Mouse (Mus musculus): ENCODE results near the gene Rfx7. TPM values are rescaled to one million over a fixed set of nuclear protein-coding genes. Genes with fewer than 3 reads are reported as not detected.
A peak's percentile ranks its signal among the peaks of the same experiment; 100 is the strongest.
"Not testable (repeated sequence)": the region's sequence is repeated elsewhere in the genome, so short reads cannot be mapped to it uniquely, and the experiment has no call there.

Rfx7 gene
- polyA plus RNA-seq, 1 experiment = 6.4 TPM

- 56% methylated on average over 9 of the region's 9 CpGs for WGBS
- Histone ChIP-seq H3K4me3 (ENCODE audit: insufficient read depth, low read depth, low read length) (peak overlapping the region; percentile 49), H3K27ac (ENCODE audit: insufficient read depth, low read depth, low read length) (peak overlapping the region; percentile 99), H3K4me1 (ENCODE audit: control insufficient read depth, insufficient read depth, low read length) (peaks cover 15% of the 10 kb centered on the region), H3K36me3 (ENCODE audit: control insufficient read depth, insufficient read depth, low read length) (no peaks in the 10 kb centered on the region), H3K27me3 (replicated peaks; ENCODE audit: control insufficient read depth, insufficient read depth, low read length) (no peaks in the 10 kb centered on the region)
- TF ChIP-seq POLR2A (IDR thresholded peaks at IDR 0.05; ENCODE audit: low read depth, low read length) (no peak), CTCF (conservative IDR thresholded peaks at IDR 0.05; ENCODE audit: insufficient read depth, insufficient read length, low read depth, low read length) (no peak)
- DNase-seq = peak; percentile 15
These were observed 107.2 kb downstream of the Rfx7 start for GRCm38 (mm10) chr9:72638951-72639842.

- Histone ChIP-seq H3K4me3 (ENCODE audit: insufficient read depth, low read depth, low read length) (peak overlapping the region; percentile 49), H3K4me1 (ENCODE audit: control insufficient read depth, insufficient read depth, low read length) (peaks cover 15% of the 10 kb centered on the region), H3K36me3 (ENCODE audit: control insufficient read depth, insufficient read depth, low read length) (no peaks in the 10 kb centered on the region), H3K27ac (ENCODE audit: insufficient read depth, low read depth, low read length) (peak overlapping the region; percentile 99), H3K27me3 (replicated peaks; ENCODE audit: control insufficient read depth, insufficient read depth, low read length) (no peaks in the 10 kb centered on the region)
- TF ChIP-seq CTCF (conservative IDR thresholded peaks at IDR 0.05; ENCODE audit: insufficient read depth, insufficient read length, low read depth, low read length) = no peak
- TF ChIP-seq POLR2A (IDR thresholded peaks at IDR 0.05; ENCODE audit: low read depth, low read length) = peak; percentile 71
- 2% methylated on average over 27 of the region's 27 CpGs for WGBS
- peak; percentile 95 for DNase-seq
These were observed 108.0 kb downstream of the Rfx7 start for GRCm38 (mm10) chr9:72639843-72640621.

DNA sequence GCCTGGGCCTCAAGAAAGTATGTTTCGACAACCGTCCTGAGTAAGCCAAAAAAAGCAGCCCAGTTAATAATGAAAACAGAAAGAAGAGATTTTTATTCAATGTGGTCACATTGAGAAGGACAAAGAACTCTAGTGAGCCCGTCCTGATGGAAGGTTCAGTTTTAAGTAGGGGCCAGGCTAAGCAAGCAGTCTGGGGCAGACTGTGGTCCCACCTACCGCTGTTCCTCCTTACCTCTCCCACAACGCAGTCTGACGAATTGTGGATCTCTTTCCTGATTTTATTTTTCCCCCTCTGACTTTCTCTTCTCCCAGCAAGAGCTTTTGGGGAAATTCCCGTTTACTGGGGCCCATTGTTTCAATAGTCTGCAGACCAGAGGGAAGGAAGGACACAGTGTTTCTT, 108.6 kb downstream of the Rfx7 start:
- Histone ChIP-seq H3K4me1 (ENCODE audit: control insufficient read depth, insufficient read depth, low read length) (peaks cover 15% of the 10 kb centered on the region), H3K4me3 (ENCODE audit: insufficient read depth, low read depth, low read length) (no peak overlapping the region), H3K27ac (ENCODE audit: insufficient read depth, low read depth, low read length) (peak overlapping the region; percentile 99), H3K36me3 (ENCODE audit: control insufficient read depth, insufficient read depth, low read length) (no peaks in the 10 kb centered on the region), H3K27me3 (replicated peaks; ENCODE audit: control insufficient read depth, insufficient read depth, low read length) (no peaks in the 10 kb centered on the region)
- 24% methylated on average over 7 of the region's 7 CpGs for WGBS
- no peak for TF ChIP-seq POLR2A (IDR thresholded peaks at IDR 0.05; ENCODE audit: low read depth, low read length)
- no peak for TF ChIP-seq CTCF (conservative IDR thresholded peaks at IDR 0.05; ENCODE audit: insufficient read depth, insufficient read length, low read depth, low read length)
- DNase-seq = no peak

DNA sequence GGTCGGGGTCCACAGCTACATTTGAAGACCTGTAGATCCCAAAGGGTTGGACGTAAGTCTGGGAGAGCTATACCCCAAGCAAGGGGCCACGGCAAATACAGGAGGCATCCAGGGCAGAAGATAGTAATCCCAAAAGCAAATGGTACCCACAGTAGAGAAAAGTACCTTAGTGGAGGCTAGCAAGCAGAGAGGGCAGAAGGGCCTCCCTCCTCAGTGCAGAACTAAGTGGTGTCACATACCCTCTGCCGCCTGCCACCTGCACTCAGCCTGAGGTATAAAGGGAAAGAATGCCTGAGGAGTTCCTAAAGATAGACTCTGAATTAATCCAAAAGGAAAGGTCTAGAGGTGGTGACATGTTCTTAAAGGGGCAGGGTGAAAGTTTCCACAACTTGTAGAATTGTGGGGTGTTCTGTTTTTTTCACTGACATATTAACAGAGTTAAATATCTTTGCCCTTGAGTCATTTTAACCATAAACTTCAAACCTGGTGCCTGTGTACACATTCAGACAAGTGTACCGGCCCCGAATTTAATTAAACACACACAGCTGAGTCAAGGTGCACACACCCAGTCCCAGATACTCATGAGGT, 109.1 kb downstream of the Rfx7 start:
- no peaks in the 10 kb centered on the region for H3K36me3 ChIP-seq (ENCODE audit: control insufficient read depth, insufficient read depth, low read length)
- DNase-seq = peak; percentile 41
- H3K4me1 ChIP-seq (ENCODE audit: control insufficient read depth, insufficient read depth, low read length) = peaks cover 15% of the 10 kb centered on the region
- peak overlapping the region; percentile 99 for H3K27ac ChIP-seq (ENCODE audit: insufficient read depth, low read depth, low read length)
- no peaks in the 10 kb centered on the region for H3K27me3 ChIP-seq (replicated peaks; ENCODE audit: control insufficient read depth, insufficient read depth, low read length)
- WGBS = 45% methylated on average over 6 of the region's 6 CpGs
- TF ChIP-seq POLR2A (IDR thresholded peaks at IDR 0.05; ENCODE audit: low read depth, low read length) = no peak
- TF ChIP-seq CTCF (conservative IDR thresholded peaks at IDR 0.05; ENCODE audit: insufficient read depth, insufficient read length, low read depth, low read length) = no peak
- H3K4me3 ChIP-seq (ENCODE audit: insufficient read depth, low read depth, low read length) = no peak overlapping the region

- DNase-seq; H3K27me3 ChIP-seq (replicated peaks; ENCODE audit: control insufficient read depth, insufficient read depth, low read length); H3K27ac ChIP-seq (ENCODE audit: insufficient read depth, low read depth, low read length); H3K36me3 ChIP-seq (ENCODE audit: control insufficient read depth, insufficient read depth, low read length); H3K4me3 ChIP-seq (ENCODE audit: insufficient read depth, low read depth, low read length): not testable (repeated sequence)
- whole genome bisulfite sequencing = 92% methylated on average over 4 of the region's 4 CpGs
- peaks cover 15% of the 10 kb centered on the region for H3K4me1 ChIP-seq (ENCODE audit: control insufficient read depth, insufficient read depth, low read length)
These were observed 110.9 kb downstream of the Rfx7 start for GRCm38 (mm10) chr9:72642756-72643447.

DNA sequence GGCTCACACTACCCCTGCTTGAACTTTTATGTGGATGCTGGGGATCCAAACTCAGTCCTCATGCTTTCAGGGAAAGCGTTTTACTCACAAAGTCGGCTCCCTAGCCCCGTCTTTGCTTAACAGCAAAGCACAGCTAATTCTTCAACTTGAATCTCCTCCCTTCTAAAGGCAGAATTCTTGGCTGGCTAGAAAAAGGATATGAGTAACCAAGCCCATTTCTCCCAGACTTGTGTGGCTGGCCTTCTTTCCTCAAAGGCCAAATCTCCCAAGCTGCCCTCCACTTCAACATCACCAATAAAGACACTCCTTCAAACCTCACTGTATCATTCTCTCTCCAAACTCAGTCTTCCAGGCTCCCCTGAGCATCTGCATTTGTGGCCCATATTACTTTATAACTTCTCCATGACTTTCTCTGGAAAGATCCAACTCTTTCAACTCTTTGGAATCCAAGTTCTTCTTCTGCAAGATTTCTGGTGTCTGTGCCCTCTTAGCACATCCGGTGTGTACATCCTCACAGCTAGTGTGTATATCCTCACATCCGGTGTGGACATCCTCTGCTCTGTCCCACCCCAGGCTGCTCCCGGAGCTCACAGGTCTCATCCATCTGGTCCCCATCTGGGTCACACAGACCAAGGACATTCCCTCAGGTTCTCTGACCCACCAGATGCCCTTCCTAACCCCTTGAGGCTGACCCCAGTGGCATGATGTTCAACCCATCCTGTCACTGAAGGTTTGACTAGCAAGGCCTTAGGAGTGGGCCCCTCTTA, 111.8 kb downstream of the Rfx7 start:
- H3K27ac ChIP-seq (ENCODE audit: insufficient read depth, low read depth, low read length) = no peak overlapping the region; the same call in 1 of the 2 replicates

More for the DNA sequence above, 111.8 kb downstream of the Rfx7 start:
- TF ChIP-seq CTCF (conservative IDR thresholded peaks at IDR 0.05; ENCODE audit: insufficient read depth, insufficient read length, low read depth, low read length) (no peak), POLR2A (IDR thresholded peaks at IDR 0.05; ENCODE audit: low read depth, low read length) (no peak)
- Histone ChIP-seq H3K36me3 (ENCODE audit: control insufficient read depth, insufficient read depth, low read length) (no peaks in the 10 kb centered on the region), H3K4me1 (ENCODE audit: control insufficient read depth, insufficient read depth, low read length) (peaks cover 15% of the 10 kb centered on the region), H3K27me3 (replicated peaks; ENCODE audit: control insufficient read depth, insufficient read depth, low read length) (no peaks in the 10 kb centered on the region), H3K4me3 (ENCODE audit: insufficient read depth, low read depth, low read length) (no peak overlapping the region)
- 76% methylated on average over 6 of the region's 6 CpGs for WGBS
- DNase-seq = no peak
